Mouse (Mus musculus): Measurements from ENCODE around the gene Il20ra. TPM values are rescaled to one million over a fixed set of nuclear protein-coding genes. Genes with fewer than 3 reads are reported as not detected.

Gene Il20ra
- polyA plus RNA-seq, 1 experiment from 2014 or later, result not detected

DNA sequence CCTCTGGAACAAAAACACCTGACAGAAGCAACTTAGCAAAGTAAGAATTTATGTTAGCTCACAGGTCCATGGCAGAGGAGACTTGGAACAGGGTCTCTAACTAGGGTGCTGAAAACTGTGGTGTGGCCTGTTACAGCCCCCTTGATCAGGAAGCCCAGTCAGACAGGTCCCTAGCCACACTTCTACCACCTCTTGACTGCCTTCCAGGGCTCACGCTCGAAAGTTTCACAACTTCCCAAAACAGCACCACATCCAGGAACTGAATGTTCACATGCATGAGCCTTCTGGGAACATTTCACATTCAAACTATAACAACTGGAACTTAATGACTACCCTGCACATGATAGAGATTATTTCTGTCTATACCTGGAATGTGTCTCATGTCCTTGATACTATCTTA, 53.1 kb downstream of the Il20ra start:
- Histone ChIP-seq H3K9me3 (replicated peaks) (no peaks in the 10 kb centered on the region), H3K36me3 (no peaks in the 10 kb centered on the region), H3K4me2 (no peak overlapping the region), H3K4me3 (no peak overlapping the region), H3K27me3 (no peaks in the 10 kb centered on the region), H3K27ac (no peak overlapping the region), H3K9ac (no peak overlapping the region), H3K4me1 (replicated peaks) (no peaks in the 10 kb centered on the region)
- no peak for ATAC-seq (replicated peaks; ENCODE audit: insufficient number of reproducible peaks, insufficient read depth, low FRiP score, low read depth)
- 70% methylated on average over 2 of the region's 2 CpGs for WGBS

DNA sequence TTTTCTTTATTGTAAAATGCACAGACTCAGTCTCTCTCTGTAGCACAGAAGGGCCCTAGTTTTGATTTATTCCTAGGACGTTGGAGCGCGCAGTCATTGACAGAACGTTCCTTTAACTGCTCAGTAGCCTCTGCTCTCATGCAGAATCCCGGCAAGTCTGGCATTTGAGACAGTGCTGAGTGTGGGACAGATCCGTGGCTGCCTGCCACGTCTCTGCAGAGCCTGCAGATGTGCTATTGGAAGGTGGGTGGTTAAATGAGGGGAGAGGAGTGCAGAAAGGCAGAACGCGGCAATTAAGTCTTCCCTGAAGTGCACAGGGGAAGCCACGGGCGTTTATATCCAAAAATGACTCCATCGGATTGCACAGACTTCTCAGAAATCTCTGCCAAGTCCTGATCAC, 66.7 kb downstream of the Il20ra start:
- ATAC-seq (replicated peaks; ENCODE audit: insufficient number of reproducible peaks, insufficient read depth, low FRiP score, low read depth), result no peak
- Histone ChIP-seq H3K4me1 (replicated peaks) (peaks cover 4% of the 10 kb centered on the region; the same call in 1 of the 2 replicates), H3K9me3 (replicated peaks) (no peaks in the 10 kb centered on the region), H3K4me3 (0 out of 2 replicates have a peak overlapping the region, but pooled peaks have one; percentile 3), H3K9ac (no peak overlapping the region), H3K27ac (no peak overlapping the region), H3K4me2 (peak overlapping the region; percentile 45), H3K27me3 (no peaks in the 10 kb centered on the region), H3K36me3 (no peaks in the 10 kb centered on the region)
- 57% methylated on average over 12 of the region's 12 CpGs for WGBS

DNA sequence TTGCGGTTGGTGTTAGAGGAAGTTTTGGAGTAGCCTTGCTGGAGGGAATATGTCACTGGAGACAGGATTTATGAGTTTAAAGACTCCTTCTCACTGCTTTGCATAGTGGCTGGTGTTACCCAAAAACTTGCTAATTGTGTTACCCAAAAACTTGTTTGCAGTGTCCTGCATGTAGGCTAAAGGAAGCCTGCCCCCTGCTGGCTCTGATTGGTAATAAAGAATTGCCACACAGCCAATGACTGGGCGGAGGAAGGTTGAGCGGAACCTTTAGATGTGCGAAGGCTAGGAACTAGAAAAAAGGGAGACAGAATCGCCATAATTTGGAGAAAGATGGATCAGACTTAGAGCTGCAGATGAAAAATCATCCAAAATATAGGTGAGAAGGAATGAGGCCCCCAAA, 69.0 kb downstream of the Il20ra start:
- no peaks in the 10 kb centered on the region for H3K9me3 ChIP-seq (replicated peaks)
- H3K27ac ChIP-seq, result no peak overlapping the region
- peaks cover 4% of the 10 kb centered on the region; the same call in 1 of the 2 replicates for H3K4me1 ChIP-seq (replicated peaks)
- H3K36me3 ChIP-seq, result no peaks in the 10 kb centered on the region
- H3K4me2 ChIP-seq, result no peak overlapping the region
- no peak overlapping the region for H3K9ac ChIP-seq
- WGBS, result 85% methylated on average over 5 of the region's 5 CpGs
- ATAC-seq (replicated peaks; ENCODE audit: insufficient number of reproducible peaks, insufficient read depth, low FRiP score, low read depth), result no peak
- H3K27me3 ChIP-seq, result no peaks in the 10 kb centered on the region
- H3K4me3 ChIP-seq, result no peak overlapping the region

DNA sequence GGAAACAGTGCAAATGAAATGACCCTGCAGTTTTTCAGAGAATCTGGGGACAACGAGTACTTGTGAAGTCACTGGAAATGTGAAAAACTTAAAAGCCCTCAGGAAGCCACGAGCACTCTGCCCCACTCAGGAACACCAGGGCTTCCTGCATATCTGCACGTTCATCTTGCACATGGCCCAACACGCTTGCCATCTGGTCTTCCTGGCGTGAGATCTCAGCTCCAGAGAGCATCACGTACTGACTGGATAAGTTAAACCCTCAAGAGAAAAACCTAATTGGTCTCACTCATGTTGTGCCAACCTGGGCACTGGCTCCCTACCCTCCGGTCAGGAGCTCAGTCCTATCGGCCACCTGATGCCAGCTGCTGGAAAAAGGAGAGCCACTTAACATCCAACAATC, 82.6 kb downstream of the Il20ra start:
- WGBS, result 62% methylated on average over 8 of the region's 8 CpGs
- no peak overlapping the region for H3K4me3 ChIP-seq
- ATAC-seq (replicated peaks; ENCODE audit: insufficient number of reproducible peaks, insufficient read depth, low FRiP score, low read depth), result no peak
- H3K9ac ChIP-seq, result no peak overlapping the region
- no peaks in the 10 kb centered on the region for H3K4me1 ChIP-seq (replicated peaks)
- H3K4me2 ChIP-seq, result no peak overlapping the region
- H3K27ac ChIP-seq, result no peak overlapping the region
- H3K27me3 ChIP-seq, result no peaks in the 10 kb centered on the region
- no peaks in the 10 kb centered on the region for H3K36me3 ChIP-seq
- H3K9me3 ChIP-seq (replicated peaks), result no peaks in the 10 kb centered on the region

DNA sequence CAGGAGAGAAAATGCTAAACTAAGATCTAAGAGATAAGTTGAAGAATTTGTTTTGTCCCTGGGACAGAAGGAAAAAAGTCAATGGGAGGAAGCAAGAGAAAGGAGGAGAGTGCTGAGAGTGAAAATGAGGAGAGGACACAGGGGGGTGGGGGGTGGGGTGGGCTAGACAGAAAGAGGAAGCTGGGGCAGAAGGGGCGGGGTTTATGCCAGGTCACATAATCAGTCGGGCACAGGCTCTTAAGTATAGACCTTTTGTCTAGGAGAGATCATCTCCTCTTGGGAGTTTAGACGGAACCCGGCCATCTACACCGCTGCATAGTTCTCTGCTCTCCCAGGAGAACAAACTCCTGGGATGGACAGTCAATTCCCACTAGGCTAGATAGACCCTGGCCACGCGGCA, 90.6 kb downstream of the Il20ra start:
- ATAC-seq (replicated peaks; ENCODE audit: insufficient number of reproducible peaks, insufficient read depth, low FRiP score, low read depth), result no peak
- Histone ChIP-seq H3K27ac (no peak overlapping the region), H3K36me3 (no peaks in the 10 kb centered on the region), H3K9me3 (replicated peaks) (no peaks in the 10 kb centered on the region), H3K4me2 (no peak overlapping the region), H3K9ac (no peak overlapping the region), H3K27me3 (no peaks in the 10 kb centered on the region), H3K4me3 (no peak overlapping the region), H3K4me1 (replicated peaks) (no peaks in the 10 kb centered on the region)
- 77% methylated on average over 7 of the region's 7 CpGs for WGBS

DNA sequence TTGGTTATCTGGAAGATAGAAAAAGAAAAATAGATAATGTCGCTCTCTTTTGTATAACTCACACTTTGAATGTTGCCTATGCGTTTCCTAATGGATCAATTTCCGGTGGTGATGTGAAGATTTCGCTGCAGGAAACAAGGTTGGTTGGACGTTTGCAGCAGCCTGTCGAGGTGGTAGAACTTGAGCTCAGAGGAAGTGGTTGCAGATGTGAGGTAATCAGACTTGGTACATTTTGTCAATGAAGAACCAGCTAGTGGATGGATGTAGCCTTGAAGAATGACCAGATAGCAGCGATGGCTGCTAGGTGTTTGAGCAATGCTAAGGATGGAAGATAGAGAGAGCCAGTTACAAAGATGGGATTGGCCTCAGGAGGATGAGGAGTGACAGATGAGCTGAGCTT, 92.4 kb downstream of the Il20ra start:
- Histone ChIP-seq H3K9me3 (replicated peaks) (no peaks in the 10 kb centered on the region), H3K27ac (no peak overlapping the region), H3K9ac (no peak overlapping the region), H3K4me2 (no peak overlapping the region), H3K36me3 (no peaks in the 10 kb centered on the region), H3K4me1 (replicated peaks) (no peaks in the 10 kb centered on the region), H3K4me3 (no peak overlapping the region), H3K27me3 (no peaks in the 10 kb centered on the region)
- ATAC-seq (replicated peaks; ENCODE audit: insufficient number of reproducible peaks, insufficient read depth, low FRiP score, low read depth), result no peak
- WGBS, result 70% methylated on average over 7 of the region's 7 CpGs

Other genes with a start within 250 kb of the Il20ra start
- gene Ifngr1, start 120.6 kb upstream of the Il20ra start, polyA plus RNA-seq (2015; fragmentation: Nextera tagmentation; extraction: Ambion mirVana), result 37.1 and 48.3 TPM in 2 replicates
- gene Il22ra2, start 90.6 kb upstream of the Il20ra start, polyA plus RNA-seq (2015; fragmentation: Nextera tagmentation; extraction: Ambion mirVana), result not detected in 2 replicates
- 0.37 and 0.94 TPM in 2 replicates for gene Slc35d3, start 138.9 kb downstream of the Il20ra start, polyA plus RNA-seq (2015; fragmentation: Nextera tagmentation; extraction: Ambion mirVana)
- gene Pex7, start 195.1 kb downstream of the Il20ra start, polyA plus RNA-seq (2015; fragmentation: Nextera tagmentation; extraction: Ambion mirVana), result 33.9 and 34.8 TPM in 2 replicates
- gene Map3k5, start 221.9 kb downstream of the Il20ra start, polyA plus RNA-seq (2015; fragmentation: Nextera tagmentation; extraction: Ambion mirVana), result 2.6 and 3.2 TPM in 2 replicates

Data from heart, embryonic 15.5 days (tissue).